Mouse (Mus musculus) spleen, adult 12 weeks (tissue): ENCODE measurements around the gene Trim12c.
"Not testable (repeated sequence)": the region's sequence is repeated elsewhere in the genome, so short reads cannot be mapped to it uniquely, and the experiment has no call there.

Source experiments
- DNase-seq: peaks from one replicate; pipeline ENCODE4 v3.0.0; 2022; ENCODE audit warnings: low spot score

The Trim12c gene

DNA sequence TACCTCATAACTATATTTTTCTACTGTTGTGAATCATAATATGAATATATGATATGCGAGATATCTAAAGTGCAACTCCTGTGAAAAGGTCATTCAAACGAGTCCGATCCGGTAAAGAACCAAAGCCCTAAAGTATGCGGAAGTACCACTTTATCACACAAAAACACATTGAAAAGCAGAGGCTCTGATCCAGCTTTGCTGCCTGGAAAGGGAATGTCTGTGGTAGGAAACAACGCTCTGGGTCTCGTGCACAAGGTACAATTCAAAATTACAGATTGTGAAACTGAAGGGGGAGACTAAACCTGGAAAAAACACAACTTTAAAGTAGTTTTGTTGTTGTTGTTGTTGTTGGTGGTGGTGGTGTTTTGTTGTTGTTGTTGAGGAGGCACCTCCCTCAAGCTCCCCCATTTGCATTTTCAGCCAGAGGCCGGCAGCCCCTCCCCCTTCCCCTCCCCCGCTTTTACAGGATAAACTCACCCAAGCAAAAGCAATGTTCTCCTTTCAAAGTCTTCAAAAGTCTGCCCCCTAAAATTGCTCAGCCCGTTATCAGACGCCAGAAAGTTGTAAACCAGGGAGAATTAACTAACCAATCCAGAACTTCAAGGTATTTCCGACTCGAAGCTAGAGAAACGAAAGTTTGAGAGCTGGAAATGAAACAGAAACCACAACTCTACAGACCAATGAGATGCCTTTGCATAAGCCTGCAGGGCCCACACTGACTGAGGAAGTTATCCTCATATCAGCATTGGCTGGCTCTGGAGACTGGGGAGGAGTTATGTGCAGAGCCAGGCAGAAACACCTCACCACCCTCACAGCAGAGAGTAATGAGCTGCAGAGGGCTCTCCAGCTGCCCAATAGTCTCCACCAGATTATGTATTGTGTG is at the start of gene Trim12c:
Gene Trim12c, minus strand, starts transcription at position 646 of the 883 bp plus-strand sequence.
- peak; percentile 62 for DNase-seq

DNA sequence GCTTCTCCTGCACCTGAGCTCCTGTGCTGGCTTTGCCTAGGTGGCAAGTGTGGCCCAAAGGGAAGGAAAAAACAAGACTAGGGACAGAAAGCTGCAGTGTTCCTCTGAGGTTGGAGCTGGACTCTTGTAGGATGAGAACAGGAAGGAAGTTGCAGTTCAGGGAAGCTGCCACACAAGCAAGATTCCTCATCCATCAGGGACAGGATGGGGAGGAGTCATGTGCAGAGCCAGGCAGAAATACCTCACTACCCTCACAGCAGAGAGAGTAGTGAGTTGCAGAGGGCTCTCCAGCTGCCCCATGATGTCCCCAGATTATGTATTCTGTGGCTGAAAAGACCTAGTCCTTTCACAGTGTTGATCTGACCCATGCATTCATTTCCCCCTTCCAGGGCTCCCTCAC is 48.0 kb upstream of the Trim12c start:
- no peak for DNase-seq

DNA sequence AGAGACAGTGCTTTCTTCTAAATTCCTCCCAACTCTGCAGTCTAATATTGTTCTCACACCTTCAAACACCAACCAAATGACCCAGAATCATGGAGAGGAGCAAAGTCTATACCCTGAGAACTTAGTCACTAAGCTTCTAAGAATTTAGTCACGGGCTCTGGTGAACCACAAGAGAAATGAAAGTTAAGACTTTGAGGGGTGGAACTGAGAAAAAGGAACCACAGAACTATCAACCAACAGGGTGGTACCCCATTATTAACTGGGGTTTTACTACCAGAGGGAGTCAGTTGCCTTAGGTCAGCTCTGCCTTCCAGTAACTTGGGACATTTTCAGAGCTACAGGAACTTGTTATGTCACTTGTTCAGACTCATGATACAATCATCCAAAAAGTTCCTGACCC is 47.5 kb upstream of the Trim12c start, which contains the start of gene Trim30c:
Gene Trim30c, minus strand, starts transcription at position 140 of the 400 bp plus-strand sequence.
- DNase-seq: no peak

DNA sequence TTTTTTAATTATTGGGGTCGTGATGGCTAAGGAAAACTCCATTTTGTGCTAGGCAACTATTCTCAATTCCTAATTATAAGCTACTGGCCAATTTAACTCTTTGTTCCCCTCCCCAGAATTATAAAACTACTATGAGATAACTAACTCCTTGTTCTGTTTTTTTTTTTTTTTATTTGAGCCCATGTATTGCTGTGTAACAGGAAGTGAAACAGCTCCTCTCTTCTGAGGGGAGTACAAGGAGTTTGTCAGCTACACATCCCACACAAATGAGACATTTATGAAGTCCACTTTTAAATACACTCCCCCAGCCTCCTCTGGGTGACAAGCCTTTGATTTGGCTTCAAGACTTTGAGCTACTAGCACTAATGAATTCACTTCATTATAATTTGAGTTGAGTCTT is 45.3 kb upstream of the Trim12c start:
- DNase-seq: no peak

DNA sequence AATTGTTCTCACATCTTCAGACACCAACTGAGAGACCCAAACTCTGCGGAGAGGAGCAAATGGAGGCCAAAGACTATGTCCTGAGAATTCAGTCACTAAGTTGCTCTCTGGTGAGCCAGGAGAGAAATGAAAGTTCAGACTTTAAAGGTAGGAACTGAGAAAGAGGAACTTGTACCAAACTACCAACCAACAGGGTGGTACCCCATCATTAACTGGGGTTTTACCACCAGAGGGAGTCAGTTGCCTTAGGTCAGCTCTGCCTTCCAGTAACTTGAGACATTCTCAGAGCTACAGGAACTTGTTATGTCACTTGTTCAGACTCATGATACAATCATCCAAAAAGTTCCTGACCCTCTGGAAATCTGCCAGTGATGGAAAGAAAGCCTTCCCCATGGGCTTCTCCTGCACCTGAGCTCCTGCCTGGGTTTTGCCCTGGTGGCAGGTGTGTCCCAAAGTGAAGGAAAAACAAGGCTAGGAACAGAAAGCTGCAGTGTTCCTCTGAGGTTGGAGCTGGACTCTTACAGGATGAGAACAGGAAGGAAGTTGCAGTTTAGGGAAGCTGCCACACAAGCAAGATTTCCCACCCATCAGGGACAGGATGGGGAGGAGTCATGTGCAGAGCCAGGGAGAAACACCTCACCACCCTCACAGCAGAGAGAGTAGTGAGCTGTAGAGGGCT is 16.7 kb upstream of the Trim12c start, which contains the start of gene Trim30b:
Gene Trim30b, minus strand, starts transcription at position 149 of the 679 bp plus-strand sequence.
- DNase-seq: no peak

DNA sequence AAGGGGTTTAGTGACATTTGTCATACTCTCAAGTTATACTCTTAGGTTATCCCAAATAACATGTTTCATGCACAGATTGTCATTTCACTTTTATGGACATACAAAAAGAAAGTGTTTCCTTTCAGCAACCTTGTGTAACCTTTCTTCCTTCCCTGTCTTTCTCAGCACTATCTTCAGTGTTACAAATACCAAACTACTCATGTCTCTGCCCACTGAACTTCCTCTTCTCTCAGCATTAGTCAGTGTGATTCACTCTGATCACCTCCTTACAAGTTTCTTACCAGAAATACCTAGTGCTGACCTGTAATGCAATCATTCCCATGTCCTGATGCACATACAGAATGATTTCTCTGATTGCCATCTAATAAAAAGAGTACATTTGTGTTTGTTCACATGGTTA is 13.2 kb upstream of the Trim12c start:
- no peak for DNase-seq

DNA sequence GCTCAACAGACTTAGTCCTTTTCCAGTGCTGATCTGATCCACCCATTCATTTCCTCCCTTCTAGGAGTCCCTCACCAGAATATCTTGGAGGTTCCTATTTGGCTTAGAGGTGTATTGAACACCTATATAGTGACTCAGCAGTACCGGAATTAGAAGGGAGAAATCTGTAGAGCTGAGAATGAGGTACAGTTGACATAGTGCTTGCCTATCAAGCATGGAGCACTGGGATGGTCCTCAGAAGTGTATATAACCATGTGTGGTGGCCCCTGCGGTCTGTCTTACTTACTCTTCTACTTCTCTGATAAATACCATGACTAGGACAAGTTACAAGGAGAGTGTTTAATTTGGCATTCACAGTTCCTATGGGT is 422 bp upstream of the Trim12c start:
- DNase-seq: no peak

DNA sequence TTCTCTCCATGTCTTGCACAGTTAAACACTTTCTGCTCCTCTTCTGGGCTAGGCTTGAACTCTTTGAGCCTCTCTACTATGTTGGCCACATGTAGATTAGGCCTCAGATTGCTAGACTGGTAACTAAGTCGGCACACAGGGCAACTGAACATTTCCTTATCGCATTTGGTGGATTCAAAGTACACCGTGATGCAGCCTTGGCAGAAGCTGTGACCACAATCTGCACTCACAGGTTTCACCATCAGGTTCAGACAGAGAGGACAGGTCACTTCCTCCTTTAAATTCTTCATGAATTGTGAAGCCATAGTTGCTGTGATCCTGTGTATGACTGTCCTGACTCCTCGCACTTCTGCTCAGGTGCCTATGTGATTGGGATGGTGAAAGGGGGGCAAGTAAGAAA is 5.1 kb downstream of the Trim12c start:
- DNase-seq: not testable (repeated sequence)

DNA sequence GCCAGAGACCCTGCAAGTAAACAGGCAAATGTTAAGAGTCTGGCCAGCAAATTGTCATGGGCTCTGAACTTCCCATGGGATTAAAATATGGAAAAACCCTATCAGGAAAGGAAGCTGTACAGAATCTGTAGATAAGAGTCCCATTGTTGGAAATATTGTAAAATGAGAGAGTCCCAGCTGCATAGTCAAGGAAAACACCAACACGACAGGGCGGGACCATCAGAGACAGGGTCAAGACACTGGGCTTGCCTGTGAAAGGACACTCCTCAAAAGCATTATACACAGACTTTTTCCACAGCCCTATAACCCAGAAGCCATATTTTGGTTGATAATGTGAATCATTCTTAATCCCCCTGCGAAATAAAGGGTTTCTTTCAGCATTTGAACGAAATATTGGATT is 12.4 kb downstream of the Trim12c start:
- not testable (repeated sequence) for DNase-seq

DNA sequence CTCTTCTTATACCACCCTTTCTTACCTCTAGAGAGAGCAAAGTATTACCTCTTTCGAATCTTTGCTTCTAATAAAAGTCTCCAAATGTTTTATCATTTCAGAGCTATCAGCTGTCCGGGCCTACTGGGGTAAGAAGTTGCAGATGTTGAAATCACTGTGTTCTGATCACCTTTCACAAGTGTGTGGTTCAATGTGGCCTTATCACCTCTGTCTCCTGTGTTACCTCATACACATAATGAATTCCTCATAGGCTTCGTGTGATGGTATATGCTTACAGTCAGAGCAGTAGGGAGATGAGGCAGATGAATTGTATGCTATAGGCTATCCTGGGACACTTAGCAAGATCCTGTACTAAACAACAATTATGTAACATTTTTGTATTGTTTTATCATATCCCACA is 17.6 kb downstream of the Trim12c start:
- not testable (repeated sequence) for DNase-seq

DNA sequence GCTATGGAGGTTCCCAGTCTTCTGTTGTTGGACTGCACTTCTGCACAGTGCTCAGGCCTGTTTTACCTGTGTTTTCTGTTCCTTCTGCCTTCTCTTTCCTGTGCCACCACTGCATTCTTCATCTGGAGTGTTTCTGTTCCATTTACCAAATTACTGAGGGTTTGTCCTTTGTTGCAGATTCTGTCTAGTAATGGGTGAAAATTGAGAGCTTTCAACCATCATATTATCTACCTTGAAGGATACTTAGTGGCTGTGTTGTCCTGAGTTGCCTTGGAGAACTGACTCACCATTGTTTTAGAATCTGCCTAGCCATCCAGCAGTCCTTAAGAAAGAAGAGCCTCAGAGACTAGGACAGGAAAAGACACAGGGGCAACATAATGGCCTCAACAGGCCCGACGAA is 24.0 kb downstream of the Trim12c start, which contains the start of gene Trim34b:
Gene Trim34b, plus strand, starts transcription at position 301 of the 400 bp plus-strand sequence.
- DNase-seq: not testable (repeated sequence)

DNA sequence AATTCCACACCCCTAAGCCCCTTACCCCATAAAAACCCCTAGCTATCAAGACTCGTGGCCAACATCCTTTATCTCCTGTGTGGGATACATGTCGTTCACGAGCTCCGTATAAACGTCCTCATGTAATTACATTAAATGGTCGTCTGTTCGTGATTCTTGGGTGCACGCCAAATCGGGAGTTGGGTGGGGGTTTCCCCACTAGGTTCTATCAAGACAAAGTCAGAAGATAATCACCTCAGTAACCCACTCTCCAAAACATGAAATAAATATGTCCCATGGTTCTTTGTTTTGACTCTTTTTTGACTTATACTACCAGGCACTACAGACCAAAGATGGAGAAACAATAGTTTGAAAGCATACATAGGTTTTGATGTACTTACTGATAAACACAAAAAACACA is 31.1 kb downstream of the Trim12c start:
- no peak for DNase-seq

DNA sequence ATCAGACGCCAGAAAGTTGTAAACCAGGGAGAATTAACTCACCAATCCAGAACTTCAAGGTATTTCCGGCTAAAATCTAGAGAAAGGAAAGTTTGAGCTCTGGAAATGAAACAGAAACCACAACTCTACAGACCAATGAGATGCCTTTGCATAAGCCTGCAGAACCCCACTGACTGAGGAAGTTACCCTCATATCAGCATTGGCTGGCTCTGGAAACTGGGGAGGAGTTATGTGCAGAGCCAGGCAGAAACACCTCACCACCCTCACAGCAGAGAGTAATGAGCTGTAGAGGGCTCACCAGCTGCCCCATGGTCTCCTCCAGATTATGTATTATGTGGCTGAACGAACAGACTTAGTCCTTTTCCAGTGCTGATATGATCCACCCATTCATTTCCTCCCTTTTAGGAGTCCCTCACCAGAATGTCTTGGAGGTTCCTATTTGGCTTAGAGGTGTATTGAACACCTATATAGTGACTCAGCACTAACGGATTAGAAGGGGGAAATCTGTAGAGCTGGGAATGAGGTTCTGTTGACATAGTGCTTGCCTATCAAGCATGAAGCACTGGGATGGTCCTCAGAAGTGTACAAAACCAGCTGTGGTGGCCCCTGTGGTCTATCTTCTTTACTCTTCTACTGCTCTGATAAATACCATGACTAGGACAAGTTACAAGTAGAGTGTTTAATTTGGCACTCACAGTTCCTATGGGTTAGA is 37.6 kb downstream of the Trim12c start, which contains the start of gene Trim12a:
Gene Trim12a, minus strand, starts transcription at position 98 of the 712 bp plus-strand sequence.
- not testable (repeated sequence) for DNase-seq

DNA sequence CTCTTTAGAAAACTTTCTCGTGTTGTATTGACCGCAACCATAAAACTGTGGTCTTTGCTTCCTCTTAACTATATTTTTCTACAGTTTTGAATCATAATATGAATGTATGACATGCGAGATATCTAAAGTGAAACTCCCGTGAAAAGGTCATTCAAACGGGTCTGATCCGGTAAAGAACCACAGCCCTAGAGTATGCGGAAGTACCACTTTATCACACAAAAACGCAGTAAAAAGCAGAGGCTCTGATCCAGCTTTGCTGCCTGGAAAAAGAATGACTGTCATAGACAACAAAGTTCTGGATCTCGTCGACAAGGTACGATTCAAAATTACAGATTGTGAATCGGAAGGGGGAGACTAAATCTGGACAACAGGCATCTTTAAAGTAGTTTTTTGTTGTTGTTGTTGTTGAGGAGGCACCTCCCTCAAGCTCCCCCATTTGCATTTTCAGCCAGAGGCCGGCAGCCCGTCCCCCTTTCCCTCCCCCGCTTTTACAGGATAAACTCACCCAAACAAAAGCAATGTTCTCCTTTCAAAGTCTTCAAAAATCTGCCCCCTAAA is 38.3 kb downstream of the Trim12c start:
- no peak for DNase-seq

DNA sequence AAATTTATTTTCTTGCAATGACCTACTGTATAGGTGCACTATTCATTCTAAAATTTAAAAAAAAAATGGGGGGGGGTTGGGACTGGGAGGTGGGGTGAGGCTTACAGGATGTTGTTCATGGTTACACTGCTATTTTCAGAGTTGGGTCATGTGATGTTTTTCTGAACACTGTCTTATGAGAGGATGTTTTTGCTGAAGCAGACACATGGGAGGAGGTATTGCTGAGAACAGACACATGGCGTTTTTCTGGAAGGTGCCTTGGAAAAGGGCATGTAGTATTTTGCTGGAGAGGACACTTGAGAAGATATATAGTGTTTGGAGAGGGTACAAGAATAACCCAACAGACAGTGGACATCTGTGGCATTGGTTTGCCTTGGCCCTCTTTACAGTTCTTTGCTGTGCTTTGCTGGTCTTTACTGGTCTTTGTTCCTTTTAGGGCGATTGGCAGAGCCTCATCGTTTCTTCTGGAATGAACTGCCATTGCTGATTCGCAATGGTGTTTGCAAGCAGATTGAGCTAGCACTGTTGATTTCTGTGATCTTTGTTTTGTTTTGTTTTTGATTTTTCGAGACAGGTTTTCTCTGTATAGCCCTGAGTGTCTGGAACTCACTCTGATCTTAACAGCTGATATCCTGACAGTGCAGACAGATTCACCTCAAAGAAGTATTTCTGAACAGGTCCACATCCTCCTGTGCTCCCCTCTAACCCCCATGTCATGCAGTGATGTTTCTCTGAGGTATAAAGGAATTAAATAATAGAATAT is 61.3 kb downstream of the Trim12c start:
- no peak for DNase-seq

DNA sequence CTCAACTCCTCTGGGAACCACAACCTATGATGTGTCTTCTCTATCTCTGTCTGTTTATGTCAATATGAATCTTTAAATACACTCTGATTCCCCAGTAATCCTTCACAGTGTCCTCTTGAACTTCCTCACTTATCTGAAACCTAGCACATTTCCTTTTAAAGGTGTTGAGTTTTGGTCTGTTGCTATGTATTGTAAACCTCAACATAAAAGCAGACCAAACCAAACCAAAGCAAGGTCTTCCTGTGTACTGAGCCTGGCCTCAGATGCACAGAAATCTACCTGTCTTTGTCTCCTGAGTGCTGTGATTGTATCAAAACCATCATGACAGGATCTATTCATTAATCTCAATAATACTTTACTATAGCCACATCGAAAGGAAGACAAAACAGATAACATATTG is 62.5 kb downstream of the Trim12c start:
- no peak for DNase-seq
